Mouse (Mus musculus): Measurements from ENCODE around the gene Dcaf12. TPM values are rescaled to one million over a fixed set of nuclear protein-coding genes. Genes with fewer than 3 reads are reported as not detected.

The Dcaf12 gene
- polyA plus RNA-seq, 1 experiment, result 33.8 TPM

Other genes with a start within 250 kb of the Dcaf12 start
- 0.31 TPM in 1 of 2 replicates, not detected in the other for gene Aqp3, start 216.7 kb downstream of the Dcaf12 start, polyA plus RNA-seq (2012; rRNA removed)
- 49.2 and 51.0 TPM in 2 replicates for gene Nol6, start 190.4 kb downstream of the Dcaf12 start, polyA plus RNA-seq (2012; rRNA removed)
- 40.4 and 46.0 TPM in 2 replicates for gene Ube2r2, start 179.1 kb downstream of the Dcaf12 start, polyA plus RNA-seq (2012; rRNA removed)
- 36.2 and 49.8 TPM in 2 replicates for gene Ubap2, start 39.7 kb downstream of the Dcaf12 start, polyA plus RNA-seq (2012; rRNA removed)
- 28.8 and 35.3 TPM in 2 replicates for gene Ubap1, start 34.1 kb upstream of the Dcaf12 start, polyA plus RNA-seq (2012; rRNA removed)
- gene Kif24, start 150.0 kb upstream of the Dcaf12 start, polyA plus RNA-seq (2012; rRNA removed), result 1.1 TPM in 2 replicates
- gene Nudt2, start 150.3 kb upstream of the Dcaf12 start, polyA plus RNA-seq (2012; rRNA removed), result 23.6 and 24.1 TPM in 2 replicates
- 16.2 and 17.2 TPM in 2 replicates for gene AI464131, start 188.2 kb upstream of the Dcaf12 start, polyA plus RNA-seq (2012; rRNA removed)
- 5.6 and 11.1 TPM in 2 replicates for gene 1110017D15Rik, start 202.4 kb upstream of the Dcaf12 start, polyA plus RNA-seq (2012; rRNA removed)

All from gonadal fat pad, adult 2 months (tissue).